Mouse (Mus musculus) frontal cortex, postnatal 25 days (tissue): ENCODE results near the gene Sly.
"Not testable (repeated sequence)": the region's sequence is repeated elsewhere in the genome, so short reads cannot be mapped to it uniquely, and the experiment has no call there.

ENCODE experiments used
- DNase-seq, 2 experiments: peaks; one replicate each; pipeline ENCODE4 v3.0.0; 2022; ENCODE audit warnings: low spot score in 2 of 2

The Sly gene

GRCm38 (mm10) chrY:57186888-57187287 is at the start of gene Sly:
TSS of gene Sly (plus strand) at chrY:57187188.
- not testable (repeated sequence) for DNase-seq
